Mouse (Mus musculus): Measurements from ENCODE around the gene Scg3. TPM values are rescaled to one million over a fixed set of nuclear protein-coding genes. Genes with fewer than 3 reads are reported as not detected.

Gene Scg3
- polyA plus RNA-seq (2015; fragmentation: Illumina TruSeq; extraction: RNeasy Lipid Tissue Mini Kit (QIAGEN cat#74804); ENCODE audit: insufficient read depth, low replicate concordance) = 0.33 TPM

GRCm38 (mm10) chr9:75683426-75684191 lies at the start of gene Scg3:
Scg3 (minus strand) TSS chr9:75684056.

DNA sequence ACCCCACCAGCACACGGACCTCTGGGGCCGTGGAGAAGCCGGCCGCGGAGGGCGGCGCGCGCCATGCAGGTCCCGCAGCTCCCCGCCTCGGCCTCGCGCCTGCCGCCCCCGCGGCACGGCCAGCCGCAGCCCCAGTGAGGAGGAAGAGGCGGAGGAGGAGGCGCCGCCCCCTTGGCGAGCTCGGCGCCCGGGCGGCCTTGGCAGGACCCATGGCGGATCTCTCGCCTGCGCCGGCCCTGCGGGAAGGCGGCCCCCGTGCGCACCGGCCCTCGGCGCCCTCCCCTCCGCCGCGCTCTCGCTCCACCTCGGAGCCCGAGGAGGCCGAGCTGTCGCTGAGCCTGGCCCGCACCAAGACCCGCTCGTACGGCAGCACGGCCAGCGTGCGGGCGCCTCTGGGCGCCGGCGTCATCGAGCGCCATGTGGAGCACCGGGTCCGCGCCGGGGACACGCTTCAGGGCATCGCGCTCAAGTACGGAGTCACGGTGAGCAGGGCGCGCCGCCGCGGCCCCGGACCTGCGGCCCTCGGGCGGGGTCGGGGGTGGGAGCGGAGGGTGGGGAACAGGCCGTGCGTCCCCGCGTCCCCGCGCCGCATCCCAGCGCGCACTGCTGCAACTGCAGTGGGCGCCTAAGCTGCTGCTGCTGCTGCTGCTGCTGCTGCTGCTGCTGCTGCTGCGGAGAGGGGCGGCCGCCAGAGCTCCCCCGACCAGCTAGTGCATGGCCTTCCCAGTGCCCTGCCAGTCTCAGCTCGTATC lies 58.1 kb downstream of the Scg3 start, which contains the start of gene Lysmd2:
Gene Lysmd2, plus strand, starts transcription at position 186 of the 752 bp plus-strand sequence.

GRCm38 (mm10) chr9:75610571-75611493 lies 73.0 kb downstream of the Scg3 start, which contains the start of gene Tmod2:
Tmod2 (minus strand) TSS chr9:75611325.

Other genes with a start within 250 kb of the Scg3 start
- 19.2 TPM for gene Leo1, start 242.5 kb downstream of the Scg3 start, polyA plus RNA-seq (2015; fragmentation: Illumina TruSeq; extraction: RNeasy Lipid Tissue Mini Kit (QIAGEN cat#74804); ENCODE audit: insufficient read depth, low replicate concordance)
- 162 TPM for gene Tmod3, start 124.4 kb downstream of the Scg3 start, polyA plus RNA-seq (2015; fragmentation: Illumina TruSeq; extraction: RNeasy Lipid Tissue Mini Kit (QIAGEN cat#74804); ENCODE audit: insufficient read depth, low replicate concordance)
- 2.7 TPM for gene Tmod2, start 72.7 kb downstream of the Scg3 start, polyA plus RNA-seq (2015; fragmentation: Illumina TruSeq; extraction: RNeasy Lipid Tissue Mini Kit (QIAGEN cat#74804); ENCODE audit: insufficient read depth, low replicate concordance)
- gene Lysmd2, start 58.3 kb downstream of the Scg3 start, polyA plus RNA-seq (2015; fragmentation: Illumina TruSeq; extraction: RNeasy Lipid Tissue Mini Kit (QIAGEN cat#74804); ENCODE audit: insufficient read depth, low replicate concordance) = 13.9 TPM
- not detected for gene Bmp5, start 91.3 kb upstream of the Scg3 start, polyA plus RNA-seq (2015; fragmentation: Illumina TruSeq; extraction: RNeasy Lipid Tissue Mini Kit (QIAGEN cat#74804); ENCODE audit: insufficient read depth, low replicate concordance)